Mouse (Mus musculus): ENCODE data around the gene Cmtr2.

Cmtr2 gene

DNA sequence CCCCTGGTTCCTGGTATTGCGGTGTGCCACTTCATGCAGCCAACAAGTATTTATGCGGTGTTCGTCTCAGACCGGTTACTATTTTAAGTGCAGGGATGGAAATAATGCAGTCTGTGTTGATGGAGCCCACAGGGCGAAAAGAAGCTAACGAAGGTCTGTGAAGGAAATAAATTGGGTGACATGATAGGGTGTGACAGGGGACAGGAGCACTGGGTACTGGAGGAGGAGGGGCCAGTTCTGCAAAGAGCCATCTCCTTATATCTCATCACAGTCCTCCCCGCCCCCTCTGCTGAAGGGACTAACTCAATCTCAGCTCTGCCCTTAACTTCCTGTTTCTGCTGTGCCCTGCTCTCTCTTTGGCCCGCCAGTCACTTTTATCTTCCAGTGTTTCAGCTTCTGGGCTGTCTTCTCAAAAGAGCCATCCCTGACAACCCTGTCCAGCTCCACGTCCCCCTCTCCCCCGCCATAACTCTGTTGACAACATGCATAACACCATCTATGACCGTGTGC is 50.4 kb downstream of the Cmtr2 start:
- no peak for DNase-seq (ENCODE audit: low spot score)

DNA sequence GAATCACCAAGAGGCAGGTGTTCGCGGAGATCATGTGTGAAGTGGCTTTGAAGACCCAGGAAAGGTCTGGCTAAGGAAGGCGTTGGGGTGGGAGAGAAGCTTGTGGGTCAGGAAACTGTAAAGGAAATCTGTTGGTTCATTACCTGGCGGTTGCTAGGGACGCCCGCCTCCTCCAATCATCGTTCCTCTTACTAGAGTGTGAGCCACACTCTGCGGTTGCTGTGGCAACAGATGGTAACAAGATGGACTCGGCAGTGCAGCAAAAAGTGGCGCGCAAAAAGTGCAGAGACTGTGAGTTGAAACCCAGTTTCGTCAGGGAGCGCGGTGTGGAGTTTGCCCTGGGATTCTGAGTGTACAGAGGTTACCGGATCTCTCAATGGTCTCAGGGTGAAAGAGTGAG is 51.3 kb downstream of the Cmtr2 start, which contains the start of gene Hydin:
Gene Hydin, plus strand, starts transcription at position 237 of the 400 bp plus-strand sequence.
- DNase-seq (ENCODE audit: low spot score), result no peak

DNA sequence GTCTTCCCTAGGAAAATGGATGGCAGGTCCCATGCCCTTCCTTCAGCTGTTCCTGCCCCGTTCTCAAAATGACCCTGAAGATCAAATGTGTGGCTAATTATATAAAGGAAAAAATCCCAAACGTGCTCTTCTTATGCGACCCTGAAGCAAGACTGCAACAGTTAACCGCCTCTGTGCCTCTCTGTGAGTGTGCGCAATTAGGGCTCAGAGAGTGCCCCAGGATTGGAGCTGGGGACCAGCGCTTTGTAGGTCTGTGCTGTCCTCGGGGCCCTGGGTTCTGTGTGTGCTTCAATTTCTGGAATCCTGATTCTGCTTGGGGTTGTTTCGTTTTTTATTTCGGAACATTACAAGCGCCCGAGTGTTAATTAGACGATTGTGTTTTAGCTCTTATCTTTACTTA is 51.8 kb downstream of the Cmtr2 start:
- no peak for DNase-seq (ENCODE audit: low spot score)

DNA sequence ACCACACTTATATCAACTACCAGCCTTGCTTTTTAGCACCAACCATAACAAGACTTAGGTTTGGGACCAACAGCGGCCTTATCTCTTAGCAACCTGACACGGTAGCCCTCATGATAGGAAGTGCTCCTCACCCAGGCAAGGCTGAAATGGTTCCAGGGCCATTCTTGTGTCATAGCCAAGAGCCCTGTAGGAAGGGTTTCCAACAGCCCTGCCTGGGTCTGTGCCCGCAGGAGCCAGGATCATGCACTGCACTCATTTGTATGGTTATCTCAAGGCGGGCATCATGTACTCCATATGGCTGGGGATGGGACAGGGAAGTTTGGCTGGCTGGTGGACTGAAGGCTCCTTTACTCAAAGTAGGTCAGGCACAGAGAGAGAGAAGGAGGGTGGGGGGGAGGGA is 55.2 kb downstream of the Cmtr2 start:
- DNase-seq (ENCODE audit: low spot score), result no peak

DNA sequence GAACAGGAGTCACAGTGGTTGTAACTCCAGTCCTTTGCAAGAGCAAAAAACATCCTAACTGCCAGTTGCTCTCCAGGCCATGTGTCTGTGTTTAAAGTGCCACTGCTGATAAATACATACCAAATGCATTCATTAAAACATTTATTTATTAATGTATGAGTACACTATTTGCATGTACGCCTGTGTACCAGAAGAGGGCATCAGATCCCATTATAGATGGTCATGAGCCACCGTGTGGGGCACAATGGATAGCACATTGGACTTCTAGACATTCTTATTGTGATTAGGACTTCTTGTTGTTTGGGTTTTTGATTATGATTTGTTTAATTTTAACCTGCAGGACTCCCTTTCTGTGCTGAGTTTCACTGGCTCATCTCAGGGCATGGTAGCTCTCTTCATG is 57.9 kb downstream of the Cmtr2 start:
- no peak for DNase-seq (ENCODE audit: low spot score)
